Mouse (Mus musculus) megakaryocyte-erythroid progenitor cell, adult 5-6 weeks (primary cell): Measurements from ENCODE around the gene Dmd. TPM values are rescaled to one million over a fixed set of nuclear protein-coding genes. Genes with fewer than 3 reads are reported as not detected.
"Not testable (repeated sequence)": the region's sequence is repeated elsewhere in the genome, so short reads cannot be mapped to it uniquely, and the experiment has no call there.

Source experiments
- ATAC-seq: replicated peaks from 2 replicates; pipeline ENCODE4 v1.8.0; 2016; ENCODE audit warnings: mild to moderate bottlenecking, inconsistent platforms; ENCODE audit not compliant: severe bottlenecking, poor library complexity, low FRiP score, low TSS enrichment
- total RNA-seq, 2 experiments: library from RNA; stranded (forward) in 1 of 2; stranded (reverse) in 1 of 2; fragments of 200-1000, 215-1000 nt in 1 of 2; fragments of >200 nt in 1 of 2; fragmentation: Nextera tagmentation in 1 of 2; gene quantifications; 2 replicates each; pipeline ENCODE4 v1.2.3; 2014 to 2017

Gene Dmd
- total RNA-seq (2014; fragmentation: Nextera tagmentation) (6.1 and 9.1 TPM in 2 replicates), total RNA-seq (2017) (1.6 and 5.6 TPM in 2 replicates)

DNA sequence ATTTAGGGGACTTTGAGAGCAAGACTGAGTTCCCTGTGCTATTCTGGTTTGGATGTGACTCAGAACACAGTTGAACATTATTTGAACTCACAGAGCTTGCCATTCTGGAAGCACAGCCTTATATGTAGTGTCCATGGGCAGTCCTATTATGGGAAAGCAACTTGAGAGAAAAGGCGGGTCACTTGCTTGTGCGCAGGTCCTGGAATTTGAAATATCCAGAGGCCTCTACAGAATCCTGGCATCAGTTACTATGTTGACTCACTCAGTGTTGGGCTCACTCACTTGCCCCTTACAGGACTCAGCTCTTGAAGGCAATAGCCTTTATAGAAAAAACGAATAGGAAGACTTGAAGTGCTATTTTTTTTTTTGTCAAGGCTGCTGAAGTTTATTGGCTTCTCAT lies at the start of gene Dmd:
TSS of gene Dmd (plus strand) at position 241 of the 400 bp plus-strand sequence.
- ATAC-seq = no peak

DNA sequence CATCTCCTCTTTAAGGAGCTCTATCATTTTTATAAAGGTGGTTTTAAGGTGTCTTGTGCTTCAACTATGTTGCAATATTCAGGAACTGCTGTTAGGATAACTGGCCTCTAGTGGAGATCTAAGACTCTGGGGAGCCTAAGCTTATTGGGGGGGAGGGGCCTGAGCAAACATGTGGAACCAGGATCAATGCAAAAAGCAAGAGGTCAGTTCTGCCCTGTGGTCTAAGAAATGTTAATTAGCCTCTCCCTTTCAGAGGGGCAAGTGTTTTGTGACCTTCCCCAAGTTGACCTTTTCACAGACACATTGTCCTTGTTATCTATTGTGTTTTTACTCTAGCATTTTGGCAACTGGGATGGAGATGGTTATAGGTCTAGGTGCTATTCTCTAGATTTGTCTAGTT lies 47.2 kb upstream of the Dmd start:
- ATAC-seq = no peak

DNA sequence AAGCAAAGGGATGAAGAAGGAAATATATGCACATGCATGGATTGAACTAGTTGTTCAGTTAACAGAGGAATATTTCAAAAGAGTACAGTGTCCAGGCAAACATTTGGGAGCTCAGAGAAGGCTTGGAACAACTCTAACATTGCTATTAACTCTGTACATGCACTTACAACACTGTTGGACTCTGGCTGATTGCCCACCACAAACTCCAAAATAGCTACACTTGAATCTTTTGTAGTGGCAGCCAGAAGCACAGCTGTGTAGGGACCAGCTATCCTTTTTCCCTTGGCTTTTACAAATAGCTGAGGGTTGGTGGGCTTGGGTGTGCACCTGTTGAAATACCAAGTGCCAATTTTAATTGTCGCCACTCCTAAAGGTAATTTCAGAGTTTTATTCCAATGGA lies 39.0 kb downstream of the Dmd start:
- no peak for ATAC-seq

DNA sequence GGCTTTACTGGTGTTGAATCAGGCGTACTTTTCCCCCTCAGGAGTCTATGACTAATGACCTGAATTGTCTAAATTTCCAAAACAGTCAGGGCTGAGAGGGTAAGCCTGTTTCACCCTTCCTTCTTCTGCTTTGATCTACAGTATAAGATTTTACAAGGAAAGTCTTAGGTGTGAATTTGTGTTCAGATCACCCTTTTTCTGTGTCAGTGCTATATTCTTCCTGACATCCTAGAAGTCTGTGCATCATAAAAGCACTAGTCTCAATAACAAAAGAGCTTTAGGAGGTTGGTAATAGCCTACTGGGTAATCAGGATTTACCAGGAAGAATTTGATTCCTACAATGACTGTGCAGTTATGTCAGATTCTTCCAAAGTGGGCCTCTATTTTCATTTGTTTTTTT lies 101.5 kb downstream of the Dmd start:
- ATAC-seq = no peak

GRCm38 (mm10) chrX:83116171-83116876 lies 167.7 kb downstream of the Dmd start:
- no peak for ATAC-seq

DNA sequence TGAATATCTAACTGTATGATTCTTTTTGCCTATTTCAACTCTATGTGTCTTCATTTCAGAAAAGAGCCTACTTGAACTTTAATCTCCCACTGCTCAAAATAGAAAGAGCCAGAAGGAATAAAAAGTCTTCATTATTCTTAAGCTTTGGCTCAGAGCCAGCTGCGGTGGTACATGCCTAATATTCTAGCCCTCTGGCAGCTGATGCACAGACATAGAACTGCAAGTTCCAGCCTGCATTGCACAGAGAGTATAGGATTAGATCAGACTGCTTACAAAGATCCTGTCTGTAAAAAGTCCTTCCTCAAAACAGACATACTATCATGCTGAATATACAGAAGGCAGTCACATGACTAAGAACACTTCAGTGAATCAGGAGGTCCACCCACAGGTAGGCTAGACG lies 168.5 kb downstream of the Dmd start:
- no peak for ATAC-seq

- ATAC-seq = no peak
These were observed 271.9 kb downstream of the Dmd start for GRCm38 (mm10) chrX:83220563-83220962.

GRCm38 (mm10) chrX:83221050-83221449 lies 272.4 kb downstream of the Dmd start:
- no peak for ATAC-seq

GRCm38 (mm10) chrX:83487598-83487997 lies 538.9 kb downstream of the Dmd start, which contains the start of gene Tsga8:
Tsga8 (minus strand) TSS chrX:83487924.
- ATAC-seq = no peak

DNA sequence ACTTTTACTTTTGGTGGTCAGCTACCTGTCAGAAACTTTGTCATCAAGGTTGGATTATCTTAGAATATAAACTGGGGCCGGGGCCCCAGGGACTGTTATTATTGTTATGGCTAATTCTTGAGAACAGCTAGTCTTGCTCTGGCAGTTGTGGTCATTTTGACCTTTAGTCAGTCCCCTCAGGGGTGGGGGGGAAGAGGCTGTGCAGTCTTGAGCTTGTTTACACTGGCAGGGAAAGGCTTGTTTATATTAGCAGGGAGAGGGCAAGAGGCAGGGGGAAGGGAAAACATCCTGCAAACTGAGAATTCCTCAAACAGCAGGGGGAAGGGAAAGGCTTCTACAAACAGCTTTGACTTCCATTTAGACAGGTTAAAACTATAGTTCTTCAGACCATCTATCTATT lies 726.3 kb downstream of the Dmd start:
- ATAC-seq = no peak

GRCm38 (mm10) chrX:83686547-83686946 lies 737.9 kb downstream of the Dmd start:
- ATAC-seq = no peak

DNA sequence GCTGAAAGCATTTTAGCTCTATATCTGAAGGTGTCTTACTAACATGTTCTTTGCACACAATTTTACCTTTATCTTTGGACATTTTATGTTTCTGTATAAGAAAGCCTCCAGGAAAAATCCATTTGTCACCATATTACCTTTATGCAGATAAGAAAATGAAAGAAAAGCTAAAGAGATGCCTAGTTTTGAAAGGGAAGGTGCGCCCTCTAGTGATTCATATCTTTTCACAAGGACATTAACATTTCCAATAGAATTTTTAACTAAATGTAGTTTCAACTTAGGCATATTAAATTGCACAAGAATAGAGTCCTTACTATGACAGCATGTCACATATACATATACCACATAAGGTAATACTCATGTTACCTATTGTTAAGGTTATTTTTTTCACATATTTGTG lies 791.9 kb downstream of the Dmd start:
- ATAC-seq = no peak

DNA sequence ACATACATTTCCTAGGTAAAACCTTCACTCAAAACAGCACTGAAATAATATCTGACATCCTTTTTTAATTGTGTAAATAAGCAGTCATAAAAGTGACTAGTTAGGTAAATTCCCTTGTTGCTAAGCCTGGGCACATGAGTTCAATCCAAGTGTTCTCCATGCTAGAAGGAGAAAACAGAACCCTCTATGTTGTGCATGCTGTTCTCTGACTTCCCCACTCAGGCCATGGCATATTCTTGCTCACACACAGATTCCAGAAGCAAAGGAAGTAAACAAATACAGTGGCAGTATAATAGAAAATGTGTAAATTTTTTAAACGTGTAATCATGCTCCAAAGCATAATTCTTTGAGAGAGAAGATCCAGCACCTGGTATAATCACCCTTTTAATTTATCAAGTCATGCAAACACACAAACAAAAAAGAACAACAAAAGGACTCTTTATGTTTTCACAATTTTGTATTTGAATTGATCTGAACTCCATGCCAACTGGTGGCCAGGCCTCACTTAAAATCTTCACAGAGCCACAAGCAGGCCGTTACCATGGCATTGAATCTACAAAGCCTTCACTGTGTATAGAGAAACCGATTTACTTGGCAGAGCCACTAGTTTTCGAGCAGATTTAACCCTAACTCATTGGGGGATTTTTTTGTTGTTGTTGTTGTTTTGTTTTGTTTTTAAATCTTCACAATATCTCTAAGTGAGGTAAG lies 797.8 kb downstream of the Dmd start:
- ATAC-seq = no peak

DNA sequence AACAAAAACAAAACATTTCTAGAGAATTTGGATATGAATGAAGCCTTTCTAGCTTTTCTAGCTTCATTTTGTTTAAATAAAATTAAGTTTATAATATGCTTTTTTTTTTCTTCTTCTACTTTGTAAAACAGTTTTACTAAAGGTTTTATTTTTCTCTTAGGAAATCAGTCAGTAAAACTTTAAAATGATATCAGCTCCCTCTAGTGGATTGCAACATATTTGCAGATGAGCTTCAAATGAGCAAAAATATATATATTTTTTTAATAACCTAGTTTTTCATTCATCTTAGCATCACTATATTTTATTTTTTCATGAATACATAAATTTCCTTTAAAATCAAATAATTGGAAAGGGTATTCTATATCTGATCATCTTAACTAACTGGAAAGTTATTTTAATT lies 838.7 kb downstream of the Dmd start:
- ATAC-seq = no peak

- not testable (repeated sequence) for ATAC-seq
These were observed 918.8 kb downstream of the Dmd start for GRCm38 (mm10) chrX:83867469-83867868.

DNA sequence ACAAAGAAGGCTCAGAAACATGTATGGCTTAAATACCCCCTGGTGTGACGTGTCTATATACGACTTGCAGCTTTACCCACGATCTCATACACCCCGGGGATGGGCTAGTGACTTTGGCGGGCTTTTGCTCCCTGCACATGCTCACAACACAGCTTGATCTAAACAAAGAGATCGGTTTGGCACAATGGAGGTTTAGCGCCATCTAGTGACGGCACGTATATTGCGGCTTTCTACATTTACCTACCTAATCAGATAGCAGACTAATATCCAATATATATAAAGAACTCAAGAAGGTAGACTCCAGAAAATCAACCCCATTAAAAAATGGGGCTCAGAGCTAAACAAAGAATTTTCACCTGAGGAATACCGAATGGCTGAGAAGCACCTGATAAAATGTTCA lies 926.7 kb downstream of the Dmd start:
- not testable (repeated sequence) for ATAC-seq

DNA sequence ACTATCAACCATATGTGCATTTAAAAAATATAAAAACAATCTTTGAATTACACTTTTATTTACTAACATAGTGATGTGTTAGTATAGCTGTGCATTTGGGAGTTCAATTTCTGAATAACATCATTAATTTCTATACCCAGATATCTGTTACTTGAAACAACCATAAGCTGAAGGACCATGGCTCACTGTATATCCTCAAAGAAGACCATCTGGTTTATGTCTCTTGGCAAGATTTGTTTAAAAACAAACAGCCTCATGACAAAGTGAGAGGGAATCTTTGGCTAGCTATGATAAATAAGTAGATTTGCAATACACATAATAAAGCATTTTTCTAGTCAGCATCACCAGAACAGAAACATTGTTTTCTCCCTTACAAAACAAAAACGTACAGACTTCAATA lies 1027.2 kb downstream of the Dmd start:
- no peak for ATAC-seq

DNA sequence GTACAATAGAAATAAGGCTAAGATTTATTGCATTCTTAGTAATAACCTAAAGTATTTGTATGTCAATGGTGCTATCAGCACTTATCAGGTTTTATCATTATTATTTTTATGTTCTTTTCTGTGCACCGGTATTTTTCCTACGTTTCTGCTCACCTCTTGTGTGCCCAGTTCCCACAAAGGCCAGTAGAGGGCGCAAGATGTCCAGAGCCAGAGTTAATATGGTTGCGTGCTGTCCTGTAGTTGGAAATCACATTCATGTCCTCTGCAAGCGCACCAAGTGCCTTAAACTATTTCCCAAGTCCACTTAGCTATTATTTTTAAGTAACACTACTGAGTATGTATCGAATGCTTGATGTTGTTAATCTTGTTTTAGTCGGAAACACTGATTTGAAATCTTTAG lies 1052.6 kb downstream of the Dmd start:
- no peak for ATAC-seq

- ATAC-seq = not testable (repeated sequence)
These were observed 1113.8 kb downstream of the Dmd start for GRCm38 (mm10) chrX:84062431-84062830.

DNA sequence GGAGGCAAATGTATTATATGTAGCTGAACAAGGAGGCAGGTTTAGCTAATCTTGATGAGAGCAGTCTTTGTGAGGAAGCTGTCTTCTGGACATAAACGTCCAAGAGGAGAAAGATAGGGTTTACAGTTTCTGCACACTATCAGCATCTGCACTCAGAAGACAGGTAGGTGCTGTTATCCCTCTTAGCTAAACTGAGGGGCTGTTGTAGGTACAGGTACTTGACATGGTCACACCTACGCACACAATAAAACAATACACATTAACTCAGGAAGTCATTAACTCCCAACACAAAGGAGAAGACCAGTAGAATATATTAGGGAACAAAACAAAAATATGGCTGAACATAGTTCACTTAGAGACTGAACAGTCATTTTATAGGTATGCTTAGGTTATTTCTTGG lies 1217.2 kb downstream of the Dmd start:
- ATAC-seq = no peak

GRCm38 (mm10) chrX:84241297-84241859 lies 1292.7 kb downstream of the Dmd start:
- no peak for ATAC-seq
